Mouse (Mus musculus) layer of hippocampus, postnatal 10 days (tissue): ENCODE results near the gene Ankrd23. TPM values are rescaled to one million over a fixed set of nuclear protein-coding genes. Genes with fewer than 3 reads are reported as not detected.
A peak's percentile ranks its signal among the peaks of the same experiment; 100 is the strongest.
"Not testable (repeated sequence)": the region's sequence is repeated elsewhere in the genome, so short reads cannot be mapped to it uniquely, and the experiment has no call there.

ENCODE experiments used
- DNase-seq, 2 experiments: peaks; one replicate each; pipeline ENCODE4 v3.0.0; 2021; ENCODE audit warnings: low spot score in 2 of 2
- long read RNA-seq: library from polyadenylated mRNA; stranded (forward); transcript quantifications from one replicate; pipeline ENCODE4 v2.0.0, GENCODE M21; 2023
- total RNA-seq, 2 experiments: library from RNA; stranded (reverse); gene quantifications; 2 replicates each; pipeline ENCODE4 v1.2.3; 2021

Ankrd23 gene
- total RNA-seq, result 1 to 10 TPM; 4.9 to 5.0 TPM
- long read RNA-seq, result 0 reads

GRCm38 (mm10) chr1:36536783-36537182, at the start of gene Ankrd23:
TSS of gene Ankrd23 (minus strand) at chr1:36536883.
- not testable (repeated sequence) for DNase-seq

DNA sequence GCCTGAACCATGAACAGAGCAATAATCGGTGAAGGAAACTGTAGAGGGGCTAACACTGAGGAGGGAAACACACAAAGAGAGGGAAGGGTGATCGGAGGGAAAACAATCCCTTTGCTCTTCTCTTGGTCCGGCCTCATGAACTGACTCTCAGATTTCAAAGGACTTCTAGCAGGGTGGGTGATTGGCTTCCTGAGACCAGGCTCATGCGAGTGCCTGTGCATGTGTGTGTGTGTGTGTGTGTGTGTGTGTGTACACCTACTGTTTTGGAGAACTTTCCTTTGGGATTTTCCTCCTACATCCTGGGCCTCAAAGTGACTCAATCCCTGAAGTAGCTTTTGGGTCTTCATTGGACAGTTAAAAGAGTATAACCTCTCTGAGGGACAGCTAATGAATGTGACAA, 49.6 kb upstream of the Ankrd23 start:
- no peak for DNase-seq

- no peak for DNase-seq
Observed at GRCm38 (mm10) chr1:36583408-36584116, 46.9 kb upstream of the Ankrd23 start.

- no peak for DNase-seq
Observed at GRCm38 (mm10) chr1:36582211-36582610, 45.5 kb upstream of the Ankrd23 start.

DNA sequence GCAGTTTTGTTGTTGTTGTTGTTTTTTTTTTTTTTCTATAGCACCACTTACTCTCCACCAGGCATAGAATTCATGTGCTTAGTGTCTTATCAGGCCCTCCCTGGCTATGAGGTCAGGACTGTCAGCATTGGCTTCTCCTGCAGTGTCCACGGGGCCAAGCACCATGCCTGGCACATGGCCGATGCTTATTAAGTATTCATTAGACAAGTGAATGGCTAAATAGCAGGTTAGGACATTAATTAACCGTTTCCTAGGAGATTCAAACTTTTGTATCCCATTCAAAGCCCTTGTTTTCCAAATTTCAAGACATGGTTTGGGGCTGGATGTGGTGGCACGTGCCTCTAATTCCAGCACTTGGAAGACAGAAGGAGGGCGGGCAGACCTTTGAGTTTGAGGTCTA, 44.6 kb upstream of the Ankrd23 start:
- no peak for DNase-seq

DNA sequence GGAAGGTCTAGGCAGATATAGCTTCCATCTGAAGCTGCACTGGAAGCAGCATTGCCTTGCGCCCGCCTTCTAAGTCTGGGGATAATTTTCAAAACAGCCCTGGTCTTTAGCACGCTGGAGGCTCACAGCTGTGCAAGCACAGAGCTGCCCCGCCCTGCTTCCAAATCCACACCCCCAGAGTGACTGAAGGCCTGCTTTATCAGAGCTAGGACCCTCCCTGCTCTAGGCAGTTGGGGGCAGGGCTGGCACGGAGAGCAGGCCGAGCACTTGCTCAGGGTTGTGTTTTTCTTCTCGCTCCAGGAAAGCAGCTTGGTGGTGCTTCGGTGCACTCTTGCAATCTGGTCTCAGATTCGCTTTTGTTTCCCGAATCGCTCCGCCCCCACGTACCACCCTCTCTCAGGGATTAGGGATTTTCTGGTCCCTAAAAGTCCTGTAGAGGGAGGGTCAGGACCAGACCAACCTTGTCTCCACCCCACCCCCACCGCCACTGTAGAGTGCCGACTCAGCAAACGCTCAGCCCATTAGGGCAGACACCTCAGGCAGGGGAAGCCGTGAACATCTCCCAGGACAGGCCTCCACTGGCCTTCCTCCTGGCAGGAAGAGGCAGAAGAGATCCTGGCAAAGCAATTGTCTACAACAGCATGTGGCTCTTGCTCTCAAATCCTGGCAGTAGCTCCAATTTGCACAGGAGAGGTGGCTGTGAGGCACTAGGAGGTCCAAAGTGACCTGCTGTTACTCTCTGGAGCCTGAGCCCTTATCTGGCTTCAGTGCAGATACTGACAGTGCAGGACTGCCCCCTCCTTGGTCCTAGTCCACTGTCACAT, 43.9 kb upstream of the Ankrd23 start:
- DNase-seq, result peak; percentile 56 to 69

- DNase-seq, result peak; percentile 20 to 26
Observed at GRCm38 (mm10) chr1:36579974-36580383, 43.3 kb upstream of the Ankrd23 start.

GRCm38 (mm10) chr1:36576991-36577675, 40.5 kb upstream of the Ankrd23 start:
- no peak for DNase-seq

DNA sequence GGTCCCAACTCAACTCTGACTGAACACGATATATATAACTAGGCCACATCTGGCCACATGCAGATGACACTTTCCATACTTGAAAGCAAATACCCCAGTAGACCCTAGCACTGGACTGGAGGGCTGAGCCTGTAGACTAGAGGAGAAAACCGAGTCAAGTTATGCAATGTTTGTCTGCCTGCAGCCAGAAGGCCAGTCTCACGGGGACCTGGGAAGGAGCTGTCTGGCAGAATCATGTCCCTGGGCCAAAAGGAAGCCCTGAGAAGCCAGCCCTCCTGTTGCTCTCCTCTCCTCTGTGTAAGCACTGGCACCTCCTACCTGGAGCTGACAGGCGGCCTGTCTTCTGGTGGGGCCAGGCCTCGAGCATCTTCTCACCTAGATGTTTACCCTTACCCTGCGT, 38.7 kb upstream of the Ankrd23 start:
- no peak for DNase-seq

DNA sequence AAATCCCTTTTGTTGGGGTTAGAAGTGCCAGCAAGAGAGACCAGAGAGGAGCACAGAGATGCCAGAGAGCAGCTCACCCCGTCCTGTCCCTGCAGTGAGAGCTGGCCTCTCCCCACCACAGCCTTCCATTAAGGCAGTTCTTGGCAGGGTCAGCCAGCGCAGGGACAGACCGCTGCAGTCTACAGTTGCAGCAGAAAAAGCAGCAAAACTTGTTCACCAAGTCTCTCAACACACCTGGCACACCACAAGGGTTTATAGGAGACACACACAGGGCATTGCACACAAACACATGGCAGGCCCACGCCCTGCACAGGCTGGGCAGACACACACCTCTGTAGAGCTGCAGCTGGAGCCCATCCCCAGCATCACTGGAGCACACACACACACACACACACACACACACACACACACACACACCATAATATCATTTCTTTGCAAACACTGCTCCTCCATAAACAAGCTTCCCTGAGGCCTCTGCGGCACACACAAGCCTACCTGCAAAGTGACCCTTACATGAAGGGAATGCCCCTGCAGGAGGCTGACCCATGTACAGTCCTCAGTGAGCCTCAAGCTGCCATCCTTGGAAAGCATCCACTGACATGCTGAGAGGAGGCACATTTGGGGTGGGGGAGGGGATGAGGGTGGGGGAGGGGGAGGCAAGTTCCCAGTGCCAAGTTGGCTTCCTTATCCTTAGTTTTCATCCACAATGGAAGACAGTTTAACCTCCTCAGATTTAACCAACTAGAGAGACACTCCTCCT, 37.7 kb upstream of the Ankrd23 start:
- DNase-seq, result no peak

GRCm38 (mm10) chr1:36573524-36573923, 36.8 kb upstream of the Ankrd23 start:
- no peak for DNase-seq

GRCm38 (mm10) chr1:36572709-36573108, 36.0 kb upstream of the Ankrd23 start:
- no peak for DNase-seq

DNA sequence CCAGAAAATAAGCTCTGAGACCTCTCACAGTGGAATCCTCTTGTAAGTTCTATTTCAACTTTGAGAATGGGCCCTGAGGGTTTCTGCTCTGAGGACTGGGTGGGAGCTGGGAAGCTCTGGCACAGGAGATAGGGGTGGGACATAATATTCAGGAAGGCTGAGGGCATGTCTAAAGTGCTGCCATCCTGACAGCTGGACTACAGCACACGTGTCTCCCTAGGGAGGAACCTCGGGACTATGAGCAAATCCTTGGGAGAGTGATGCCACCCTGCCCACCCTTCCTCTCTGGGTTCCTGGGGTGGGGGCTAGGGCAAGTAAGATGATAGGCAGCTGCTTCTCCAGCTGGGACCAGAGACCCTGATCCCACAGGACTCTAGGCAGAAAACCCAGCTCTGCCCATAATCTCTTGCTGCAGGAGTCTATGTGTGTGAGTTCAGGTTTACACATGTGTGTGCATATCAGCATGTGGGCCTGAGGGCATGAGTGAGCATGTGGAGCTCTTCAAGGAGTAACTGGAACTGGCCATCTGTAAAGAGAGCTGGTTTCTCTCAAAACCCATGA, 35.5 kb upstream of the Ankrd23 start:
- DNase-seq, result no peak

DNA sequence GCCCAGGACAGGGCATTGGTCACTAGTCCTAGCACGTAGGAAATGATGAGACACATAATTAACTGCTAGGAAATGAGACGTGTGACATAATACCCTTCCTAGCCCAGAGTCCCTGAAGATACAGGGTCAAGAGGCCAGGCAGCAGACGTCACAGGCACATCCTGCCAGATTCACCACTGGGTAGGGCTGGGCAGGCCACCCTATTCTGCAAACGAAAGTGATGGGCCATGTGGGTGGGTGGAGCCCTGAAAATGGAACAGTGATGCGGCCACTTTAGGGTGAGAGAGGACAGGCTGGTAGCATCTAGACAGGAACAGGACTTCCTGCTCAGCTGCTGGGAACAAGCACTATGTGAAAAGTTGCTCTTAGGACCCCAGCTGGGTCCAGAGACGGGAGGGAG, 34.9 kb upstream of the Ankrd23 start:
- DNase-seq, result no peak

DNA sequence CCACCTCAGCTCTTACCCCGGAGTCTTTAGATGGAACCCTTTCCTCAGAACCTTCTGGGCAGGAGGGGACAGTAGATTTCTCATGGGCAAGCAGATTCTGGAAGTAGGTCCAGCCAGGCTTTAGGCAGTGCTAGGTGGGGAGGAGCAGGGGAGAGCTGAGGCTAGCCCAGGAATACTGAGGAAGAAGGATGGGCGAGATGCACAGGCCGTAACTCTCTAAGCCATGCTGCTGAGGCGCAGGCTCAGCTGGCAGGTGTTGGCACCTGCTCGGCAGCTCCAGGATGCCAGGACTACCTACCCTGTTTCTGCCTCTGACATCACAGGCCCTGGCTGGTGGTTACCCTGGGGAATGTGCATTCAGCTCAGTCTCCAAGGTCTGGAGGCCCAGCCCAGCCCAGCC, 33.6 kb upstream of the Ankrd23 start:
- DNase-seq, result no peak

GRCm38 (mm10) chr1:36569694-36570276, 33.1 kb upstream of the Ankrd23 start:
- DNase-seq, result no peak

DNA sequence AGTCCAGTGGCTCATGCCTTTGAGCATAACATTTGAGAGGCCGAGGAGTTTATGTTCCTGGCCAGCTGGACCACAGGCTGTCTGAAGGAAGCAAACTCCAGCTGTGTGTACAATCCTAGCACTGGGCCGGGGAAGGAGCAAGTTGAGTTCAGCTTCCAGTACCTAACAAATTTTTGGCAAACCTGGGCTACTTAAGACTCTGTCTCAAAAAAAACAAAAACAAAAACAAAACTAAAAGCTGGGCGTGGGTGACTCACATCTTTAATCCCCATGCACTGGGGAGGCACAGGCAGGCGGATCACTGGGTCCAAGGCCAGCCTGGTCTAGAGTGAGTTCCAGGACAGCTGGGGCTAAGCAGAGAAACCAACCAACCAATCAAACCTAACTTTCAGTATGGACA, 32.1 kb upstream of the Ankrd23 start:
- DNase-seq, result no peak

- DNase-seq, result no peak
Observed at GRCm38 (mm10) chr1:36567818-36568603, 31.3 kb upstream of the Ankrd23 start.

- no peak for DNase-seq
Observed at GRCm38 (mm10) chr1:36566425-36566824, 29.7 kb upstream of the Ankrd23 start.

- no peak for DNase-seq
Observed at GRCm38 (mm10) chr1:36564101-36564500, 27.4 kb upstream of the Ankrd23 start.
